Mouse (Mus musculus) ES-E14 (cell line): ENCODE measurements at regions not wholly inside any gene's neighbourhood (a gene's known extent, or its start where the extent isn't known, plus 50 kb on each side); places are given as distances from the start of the nearest gene placed in this dataset.
A peak's percentile ranks its signal among the peaks of the same experiment; 100 is the strongest.

Source experiments
- DNase-seq: peaks from one replicate; pipeline ENCODE4 v3.0.0-alpha.2; 2013; ENCODE audit warnings: low read depth, low spot score
- H3K27ac ChIP-seq: 2 replicates; pipeline ENCODE4 v1.5.1; 2012; ENCODE audit warnings: low read depth, mild to moderate bottlenecking, low read length, moderate library complexity, mixed read lengths; ENCODE audit not compliant: poor library complexity, insufficient read depth, severe bottlenecking
- H3K36me3 ChIP-seq: 2 replicates; pipeline ENCODE4 v1.6.1; 2012; ENCODE audit warnings: mild to moderate bottlenecking, low read length, moderate library complexity, mixed read lengths; ENCODE audit not compliant: control insufficient read depth, poor library complexity, insufficient read depth, severe bottlenecking
- H3K4me1 ChIP-seq, 2 experiments: fragments of 150-350 bp in 1 of 2; sonication (generic) in 1 of 2; 2 replicates each; pipeline ENCODE4 v1.6.1; 2012; ENCODE audit warnings: low read length in 2 of 2, mild to moderate bottlenecking in 1 of 2, mixed read lengths in 1 of 2; ENCODE audit not compliant: control insufficient read depth in 2 of 2, insufficient read depth in 2 of 2, poor library complexity in 1 of 2
- H3K4me3 ChIP-seq, 2 experiments: fragments of 150-350 bp in 1 of 2; sonication (generic) in 1 of 2; 2 replicates each; pipeline ENCODE4 v1.5.1; 2012; ENCODE audit warnings: low read length in 2 of 2, low read depth in 1 of 2, mild to moderate bottlenecking in 1 of 2, mixed read lengths in 1 of 2; ENCODE audit not compliant: insufficient read depth in 1 of 2, poor library complexity in 1 of 2, severe bottlenecking in 1 of 2
- H3K9ac ChIP-seq: 2 replicates; pipeline ENCODE4 v1.6.1; 2012; ENCODE audit warnings: low read depth, mild to moderate bottlenecking, low read length, mixed read lengths; ENCODE audit not compliant: poor library complexity, insufficient read depth, severe bottlenecking
- H3K9me3 ChIP-seq: fragments of 150-350 bp; sonication (generic); 2 replicates; pipeline ENCODE4 v1.6.1; 2012; ENCODE audit warnings: low read depth, mild to moderate bottlenecking, low read length; ENCODE audit not compliant: control insufficient read depth, insufficient read depth
- CHD2 ChIP-seq: IDR thresholded peaks from 2 replicates; pipeline ENCODE4 v1.6.1; 2014; ENCODE audit warnings: mild to moderate bottlenecking, low read depth, low read length, inconsistent platforms
- HCFC1 ChIP-seq: IDR thresholded peaks from 2 replicates; pipeline ENCODE4 v1.6.1; 2012; ENCODE audit warnings: low read length, inconsistent platforms, borderline replicate concordance; ENCODE audit not compliant: insufficient read depth
- MAFK ChIP-seq: IDR thresholded peaks from 2 replicates; pipeline ENCODE4 v1.6.1; 2014; ENCODE audit warnings: mild to moderate bottlenecking, low read depth, low read length, inconsistent platforms; ENCODE audit not compliant: insufficient read depth
- ZC3H11A ChIP-seq: IDR thresholded peaks from 2 replicates; pipeline ENCODE4 v1.6.1; 2012; ENCODE audit warnings: low read depth, mild to moderate bottlenecking, inconsistent platforms, low read length, borderline replicate concordance
- ZNF384 ChIP-seq: IDR thresholded peaks from 2 replicates; pipeline ENCODE4 v1.6.1; 2012; ENCODE audit warnings: low read depth, low read length, inconsistent platforms
- in situ Hi-C, 2 experiments: fragments of 600-800 bp; cut with MboI; formaldehyde crosslinking; loops; one replicate each; pipeline ENCODE4 v1.15.1; 2025; ENCODE audit warnings: low sequenced_read_pairs in 2 of 2, inconsistent platforms in 1 of 2; ENCODE audit not compliant: unreplicated experiment in 2 of 2

DNA sequence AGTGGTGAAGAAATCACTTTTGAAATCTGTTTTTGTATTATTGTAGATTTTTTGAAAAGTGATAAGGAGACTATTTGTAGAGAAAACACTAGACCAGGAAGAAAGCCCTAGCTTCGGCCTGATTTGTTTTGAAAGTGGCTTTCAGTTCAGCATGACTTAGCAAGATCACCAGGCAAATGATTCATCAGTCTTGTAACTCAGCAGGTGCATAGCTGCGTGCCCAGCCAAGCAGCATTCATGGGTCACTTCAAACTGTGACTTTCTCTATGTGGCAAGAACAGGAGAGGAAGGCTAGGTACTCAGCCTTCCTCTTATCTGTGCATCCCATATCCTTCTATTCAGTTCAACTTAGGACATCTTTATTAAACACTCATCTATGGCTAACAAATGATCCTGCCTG lies 259.5 kb downstream of the Etaa1 start:
- Histone ChIP-seq H3K9me3 (no peaks in the 10 kb centered on the region), H3K9ac (no peak overlapping the region), H3K36me3 (no peaks in the 10 kb centered on the region), H3K27ac (no peak overlapping the region), H3K4me3 (no peak overlapping the region), H3K4me1 (no peaks in the 10 kb centered on the region)
- TF ChIP-seq ZC3H11A = no peak
- TF ChIP-seq ZNF384 = no peak
- no peak for TF ChIP-seq CHD2
- no peak for TF ChIP-seq MAFK
- no peak for TF ChIP-seq HCFC1
- in situ Hi-C loops = no loop called here
- DNase-seq = no peak

DNA sequence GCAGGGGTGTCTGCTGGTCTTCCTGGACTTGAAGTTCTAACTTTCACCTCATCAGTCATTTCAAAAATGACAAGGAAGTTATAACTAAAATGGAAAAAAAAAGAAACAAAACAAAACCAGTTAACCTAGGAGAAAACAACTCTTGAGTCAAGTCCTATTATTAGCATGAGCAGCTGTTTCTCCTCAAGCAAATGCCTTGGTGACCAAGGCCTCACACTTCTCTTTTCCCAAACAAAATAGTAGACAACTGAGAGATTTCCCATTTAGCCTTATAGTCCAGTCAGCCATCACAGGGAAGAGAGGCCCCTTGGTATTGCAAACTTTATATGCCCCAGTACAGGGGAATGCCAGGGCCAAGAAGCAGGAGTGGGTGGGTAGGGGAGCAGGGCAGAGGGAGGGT lies 244.9 kb downstream of the Etaa1 start:
- in situ Hi-C loops = no loop called here
- Histone ChIP-seq H3K9me3 (no peaks in the 10 kb centered on the region), H3K27ac (no peak overlapping the region), H3K4me1 (no peaks in the 10 kb centered on the region), H3K9ac (no peak overlapping the region), H3K36me3 (no peaks in the 10 kb centered on the region), H3K4me3 (no peak overlapping the region)
- no peak for DNase-seq
- TF ChIP-seq HCFC1 (no peak), CHD2 (no peak), ZC3H11A (no peak), MAFK (no peak), ZNF384 (no peak)

DNA sequence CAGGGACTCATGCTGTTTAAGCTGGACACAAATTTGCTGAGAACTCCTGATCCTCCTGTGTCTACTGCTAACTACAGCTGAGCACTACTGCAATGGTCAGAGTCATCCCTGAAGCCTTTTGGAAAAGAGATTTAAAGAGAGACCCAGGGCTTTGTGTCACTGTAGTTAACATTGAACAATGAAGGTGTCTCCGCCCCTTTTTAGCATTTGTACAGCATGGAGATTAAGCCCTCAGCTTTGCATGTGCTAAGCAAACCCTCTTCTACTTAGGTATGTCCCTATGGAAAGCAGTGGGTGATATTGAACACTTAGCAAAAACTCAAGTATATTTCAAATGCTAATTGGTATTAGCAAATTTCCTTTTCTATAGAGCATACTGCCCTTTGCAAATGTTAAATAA lies 231.6 kb downstream of the Etaa1 start:
- H3K27ac ChIP-seq = no peak overlapping the region
- H3K9me3 ChIP-seq = no peaks in the 10 kb centered on the region
- H3K36me3 ChIP-seq = no peaks in the 10 kb centered on the region
- H3K9ac ChIP-seq = no peak overlapping the region
- DNase-seq = peak; percentile 51
- in situ Hi-C loops = no loop called here
- H3K4me3 ChIP-seq = no peak overlapping the region
- TF ChIP-seq HCFC1 (no peak), ZNF384 (no peak), ZC3H11A (no peak), MAFK (no peak), CHD2 (no peak)
- peaks cover 2 to 3% of the 10 kb centered on the region in 2 experiments for H3K4me1 ChIP-seq

DNA sequence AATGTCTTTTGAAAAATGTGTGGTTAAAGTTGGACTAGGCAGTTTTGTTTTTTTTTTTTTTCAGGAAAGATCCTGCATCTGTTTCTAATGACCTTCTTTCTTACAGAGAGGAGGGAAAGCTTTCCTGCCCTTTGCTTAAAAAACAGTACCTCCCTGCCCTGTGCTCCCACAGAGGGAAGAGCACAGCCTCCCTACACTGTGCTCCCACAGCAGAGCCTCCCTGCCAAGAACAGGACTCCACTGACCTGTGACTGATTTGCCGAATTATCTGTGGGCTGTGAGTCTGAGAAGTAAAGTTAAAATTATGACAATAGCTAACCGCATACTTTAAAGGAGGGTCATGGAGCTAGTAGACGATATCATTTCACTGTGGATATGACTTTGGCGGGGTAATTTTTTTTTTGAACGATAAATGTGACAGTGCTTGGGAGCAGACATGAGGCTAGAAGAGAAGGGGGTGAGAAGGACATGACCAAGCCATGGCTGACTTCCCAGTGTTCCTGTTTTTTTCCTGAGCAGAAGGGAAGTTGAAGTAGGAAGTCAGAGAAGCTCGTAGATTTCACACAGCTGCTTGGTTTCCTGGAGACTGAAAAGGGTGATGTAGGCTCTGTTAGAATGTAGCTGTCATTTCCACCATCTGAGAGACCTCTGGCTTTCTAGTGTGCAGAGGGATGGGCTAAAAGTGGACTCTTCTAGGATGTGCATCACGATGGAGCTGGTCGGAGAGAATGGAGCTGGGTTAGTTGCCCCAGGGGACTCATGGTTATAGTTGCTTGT lies 226.2 kb downstream of the Etaa1 start:
- H3K4me1 ChIP-seq = peaks cover 2 to 3% of the 10 kb centered on the region in 2 experiments
- H3K9me3 ChIP-seq = no peaks in the 10 kb centered on the region
- TF ChIP-seq CHD2 (no peak), ZNF384 (no peak), HCFC1 (no peak), ZC3H11A (no peak), MAFK (no peak)
- no peak overlapping the region for H3K27ac ChIP-seq
- no peak overlapping the region for H3K9ac ChIP-seq
- H3K4me3 ChIP-seq = no peak overlapping the region
- H3K36me3 ChIP-seq = no peaks in the 10 kb centered on the region
- in situ Hi-C loops = no loop called here
- DNase-seq = no peak

DNA sequence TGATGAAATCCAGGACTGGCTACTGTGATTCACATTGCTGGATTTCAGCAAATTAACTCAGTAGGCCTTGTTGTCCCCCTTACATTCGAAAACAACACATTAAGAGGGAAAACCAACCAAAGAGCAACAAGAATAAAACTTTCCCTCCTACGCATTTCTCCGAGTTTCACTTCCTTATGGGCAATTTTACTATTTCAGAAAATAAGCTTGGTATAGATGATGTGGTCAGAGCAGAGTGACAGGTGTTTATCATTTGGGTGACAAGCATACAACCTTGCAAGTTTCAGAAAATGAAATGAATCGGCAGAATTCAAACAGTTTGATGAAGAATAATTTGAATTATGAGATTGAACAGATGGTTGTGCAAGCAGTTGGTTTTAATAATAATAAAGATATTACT lies 220.6 kb downstream of the Etaa1 start:
- Histone ChIP-seq H3K9me3 (no peaks in the 10 kb centered on the region), H3K9ac (no peak overlapping the region), H3K36me3 (no peaks in the 10 kb centered on the region), H3K27ac (no peak overlapping the region), H3K4me3 (no peak overlapping the region), H3K4me1 (no peaks in the 10 kb centered on the region)
- TF ChIP-seq CHD2 (no peak), HCFC1 (no peak), ZNF384 (no peak), ZC3H11A (no peak), MAFK (no peak)
- no peak for DNase-seq
- in situ Hi-C loops = no loop called here
